Mouse (Mus musculus) hindbrain, postnatal 0 days (tissue): ENCODE measurements at regions not wholly inside any gene's neighbourhood (a gene's known extent, or its start where the extent isn't known, plus 50 kb on each side); places are given as distances from the start of the nearest gene placed in this dataset.
A peak's percentile ranks its signal among the peaks of the same experiment; 100 is the strongest.

ENCODE experiments used
- ATAC-seq: fragments of 200-750 bp; cut with Nextera tagmentation; 2 replicates; pipeline ENCODE4 v1.8.0; 2017; ENCODE audit warnings: mild to moderate bottlenecking, moderate TSS enrichment, moderate library complexity
- DNase-seq: peaks from one replicate; pipeline ENCODE4 v3.0.0-alpha.2; 2015; ENCODE audit warnings: low spot score
- H3K27ac ChIP-seq: fragments of 300-500 bp; sonication (generic); 2 replicates; pipeline ENCODE4 v1.5.1; 2014; ENCODE audit warnings: mild to moderate bottlenecking
- H3K27me3 ChIP-seq: fragments of 300-500 bp; sonication (generic); 2 replicates; pipeline ENCODE4 v1.6.1; 2014; ENCODE audit warnings: low read length, mixed read lengths; ENCODE audit not compliant: insufficient read depth
- H3K36me3 ChIP-seq: fragments of 300-500 bp; sonication (generic); 2 replicates; pipeline ENCODE4 v1.6.1; 2014; ENCODE audit warnings: low read length, mixed read lengths; ENCODE audit not compliant: insufficient read depth
- H3K4me1 ChIP-seq: fragments of 300-500 bp; sonication (generic); 2 replicates; pipeline ENCODE4 v1.6.1; 2014; ENCODE audit warnings: antibody characterized with exemption, low read length, mixed read lengths; ENCODE audit not compliant: insufficient read depth
- H3K4me2 ChIP-seq: fragments of 300-500 bp; sonication (generic); 2 replicates; pipeline ENCODE4 v1.6.1; 2014; ENCODE audit warnings: low read depth, mild to moderate bottlenecking, low read length, moderate library complexity, mixed read lengths
- H3K4me3 ChIP-seq: fragments of 300-500 bp; sonication (generic); 2 replicates; pipeline ENCODE4 v1.5.1; 2014; ENCODE audit warnings: low read length
- H3K9ac ChIP-seq: fragments of 300-500 bp; sonication (generic); replicated peaks from 2 replicates; pipeline ENCODE4 v1.6.1; 2014; ENCODE audit warnings: mild to moderate bottlenecking, low read length, moderate library complexity, mixed read lengths
- H3K9me3 ChIP-seq: fragments of 300-500 bp; sonication (generic); 2 replicates; pipeline ENCODE4 v1.6.1; 2016; ENCODE audit warnings: low read length, mixed read lengths
- CTCF ChIP-seq: IDR thresholded peaks from 2 replicates; pipeline ENCODE4 v1.5.1; 2016; ENCODE audit warnings: antibody characterized with exemption, control low read depth, low read depth
- WGBS: fragments of 180-500 bp; shearing (Covaris S2); extraction: QIAGEN DNeasy Blood & Tissue Kit; methylation state at CpG from one replicate; pipeline ENCODE4 v1.1.7; 2014; 5-methylcytosine and 5-hydroxymethylcytosine counted together

DNA sequence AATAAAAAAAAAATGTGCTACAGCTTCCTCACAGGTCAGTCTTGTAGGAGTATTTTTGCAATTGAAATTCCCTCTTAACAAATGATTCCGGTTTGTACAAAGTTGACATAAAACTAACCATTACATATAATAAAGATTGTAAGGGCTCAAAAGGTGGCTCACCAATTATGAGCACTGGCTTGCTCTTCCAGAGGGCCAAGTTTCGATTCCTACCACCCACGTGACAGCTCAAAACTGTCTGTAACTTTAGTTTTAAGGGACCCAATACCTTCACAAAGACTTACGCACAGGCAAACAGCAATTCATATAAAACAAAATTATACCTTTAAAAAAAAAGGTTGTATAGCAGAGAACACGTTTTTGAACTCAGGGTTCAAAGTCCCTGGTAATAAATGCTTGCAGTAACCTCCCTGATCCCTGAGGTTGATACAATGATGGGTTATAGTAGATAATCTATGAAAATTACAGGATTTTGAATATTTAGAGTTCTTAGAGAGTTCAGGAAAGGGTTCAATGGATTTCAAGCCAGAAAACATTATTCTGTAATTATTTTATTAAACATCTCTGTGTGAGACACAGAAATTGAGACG lies 193.7 kb downstream of the Sucnr1 start:
- TF ChIP-seq CTCF: no peak
- no peak for DNase-seq

DNA sequence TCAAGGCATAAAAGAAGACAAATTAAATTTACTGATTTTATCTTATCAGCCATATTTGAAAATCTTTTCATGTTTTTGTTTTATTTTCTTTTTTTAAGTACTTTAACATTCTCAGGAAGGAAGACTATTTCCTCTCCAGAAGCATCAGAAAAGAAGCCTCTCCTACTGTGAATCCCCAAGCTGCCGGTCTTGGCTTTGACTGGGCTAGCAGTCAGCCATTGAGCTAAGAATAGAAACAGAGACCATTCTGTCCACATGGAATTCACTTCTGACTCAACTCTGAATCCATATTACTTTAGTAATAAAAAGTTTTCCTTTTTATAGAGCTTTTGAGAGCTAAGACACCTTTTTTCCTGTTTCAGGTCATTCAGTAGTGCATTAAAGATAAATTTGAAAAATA lies 194.8 kb upstream of the Mbnl1 start:
- H3K36me3 ChIP-seq: no peaks in the 10 kb centered on the region
- no peak overlapping the region for H3K4me2 ChIP-seq
- no peaks in the 10 kb centered on the region for H3K27me3 ChIP-seq
- no peak overlapping the region for H3K9ac ChIP-seq
- DNase-seq (no peak), ATAC-seq (no peak)
- TF ChIP-seq CTCF: no peak
- H3K27ac ChIP-seq: no peak overlapping the region
- no peaks in the 10 kb centered on the region for H3K9me3 ChIP-seq
- H3K4me1 ChIP-seq: no peaks in the 10 kb centered on the region
- 69% methylated on average over 1 of the region's 1 CpGs for WGBS
- no peak overlapping the region for H3K4me3 ChIP-seq

More for the DNA sequence above, 193.7 kb downstream of the Sucnr1 start:
- no peak overlapping the region for H3K27ac ChIP-seq
- WGBS: 94% methylated on average over 6 of the region's 6 CpGs
- H3K36me3 ChIP-seq: no peaks in the 10 kb centered on the region
- ATAC-seq: no peak
- no peaks in the 10 kb centered on the region for H3K27me3 ChIP-seq
- no peaks in the 10 kb centered on the region for H3K9me3 ChIP-seq
- no peak overlapping the region for H3K4me2 ChIP-seq
- no peak overlapping the region for H3K9ac ChIP-seq
- H3K4me3 ChIP-seq: no peak overlapping the region
- H3K4me1 ChIP-seq: no peaks in the 10 kb centered on the region

GRCm38 (mm10) chr3:60281229-60281628 lies 191.4 kb upstream of the Mbnl1 start:
- H3K9ac ChIP-seq: no peak overlapping the region
- no peak for TF ChIP-seq CTCF
- no peak overlapping the region for H3K27ac ChIP-seq
- DNase-seq (no peak), ATAC-seq (no peak)
- no peaks in the 10 kb centered on the region for H3K27me3 ChIP-seq
- H3K4me1 ChIP-seq: no peaks in the 10 kb centered on the region
- no peak overlapping the region for H3K4me2 ChIP-seq
- no peaks in the 10 kb centered on the region for H3K9me3 ChIP-seq
- no peak overlapping the region for H3K4me3 ChIP-seq
- no peaks in the 10 kb centered on the region for H3K36me3 ChIP-seq

DNA sequence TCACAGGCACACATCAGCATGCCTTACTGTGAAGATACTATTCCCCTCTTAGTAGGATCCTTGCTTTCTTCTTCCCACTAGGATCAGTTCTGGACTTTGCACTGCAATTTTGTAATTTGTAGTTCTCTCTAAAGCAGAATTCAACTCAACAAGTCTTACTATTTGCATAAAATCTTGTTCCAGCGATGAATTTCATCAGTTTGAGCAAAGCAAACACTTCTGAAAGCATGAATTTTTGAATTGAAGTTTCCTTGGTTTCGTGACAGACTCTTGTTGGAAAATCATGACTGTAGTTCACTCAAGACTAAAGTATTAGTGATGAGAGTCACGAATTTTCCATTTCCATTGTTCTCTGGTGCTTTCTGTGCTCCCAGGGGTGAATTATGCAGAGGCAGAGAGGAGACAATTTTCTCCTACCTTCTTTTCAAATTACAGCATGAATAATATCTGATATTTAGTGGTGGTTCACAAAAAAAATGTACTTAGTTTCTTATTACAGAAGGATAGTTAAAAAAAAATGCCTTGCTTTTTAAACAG lies 190.6 kb upstream of the Mbnl1 start:
- no peaks in the 10 kb centered on the region for H3K4me1 ChIP-seq
- H3K4me3 ChIP-seq: no peak overlapping the region
- no peak overlapping the region for H3K9ac ChIP-seq
- H3K36me3 ChIP-seq: no peaks in the 10 kb centered on the region
- WGBS: 69% methylated on average over 3 of the region's 3 CpGs
- ATAC-seq (no peak), DNase-seq (no peak)
- no peak for TF ChIP-seq CTCF
- no peaks in the 10 kb centered on the region for H3K9me3 ChIP-seq
- no peak overlapping the region for H3K4me2 ChIP-seq
- H3K27me3 ChIP-seq: no peaks in the 10 kb centered on the region
- H3K27ac ChIP-seq: no peak overlapping the region

DNA sequence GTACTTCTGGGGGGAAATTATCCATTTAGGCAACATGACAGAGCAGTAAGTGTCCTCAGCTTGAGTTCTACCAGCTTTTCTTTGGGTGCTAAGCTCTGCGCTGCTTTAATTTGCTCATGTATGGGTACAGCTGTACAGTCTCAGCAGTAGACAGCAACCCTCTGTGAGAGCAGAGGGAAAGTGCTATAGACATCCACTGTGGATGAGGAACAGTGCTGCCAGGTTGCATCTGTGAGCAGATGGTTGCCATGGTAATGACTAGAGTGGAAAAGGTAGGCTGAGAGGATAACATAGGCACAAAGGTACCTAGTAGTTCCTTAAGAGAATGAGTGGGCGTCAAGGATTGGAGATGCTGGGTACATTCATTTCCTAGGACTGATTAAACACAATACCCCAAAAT lies 180.5 kb upstream of the Mbnl1 start:
- DNase-seq: peak; percentile 54
- Histone ChIP-seq H3K9ac (no peak overlapping the region), H3K36me3 (no peaks in the 10 kb centered on the region), H3K4me1 (no peaks in the 10 kb centered on the region), H3K27ac (no peak overlapping the region), H3K27me3 (no peaks in the 10 kb centered on the region), H3K4me2 (no peak overlapping the region), H3K9me3 (no peaks in the 10 kb centered on the region), H3K4me3 (no peak overlapping the region)
- TF ChIP-seq CTCF: no peak
- ATAC-seq: peak; percentile 82
- 63% methylated on average over 2 of the region's 2 CpGs for WGBS

- Histone ChIP-seq H3K36me3 (no peaks in the 10 kb centered on the region), H3K4me1 (no peaks in the 10 kb centered on the region), H3K27me3 (no peaks in the 10 kb centered on the region), H3K27ac (no peak overlapping the region), H3K9ac (no peak overlapping the region), H3K9me3 (no peaks in the 10 kb centered on the region), H3K4me2 (no peak overlapping the region), H3K4me3 (no peak overlapping the region)
- no peak for ATAC-seq
- DNase-seq: no peak
- TF ChIP-seq CTCF: no peak
- 84% methylated on average over 2 of the region's 2 CpGs for WGBS
Measured at GRCm38 (mm10) chr3:60292940-60293339, 179.7 kb upstream of the Mbnl1 start.

GRCm38 (mm10) chr3:60305399-60305798 lies 167.2 kb upstream of the Mbnl1 start:
- Histone ChIP-seq H3K27me3 (no peaks in the 10 kb centered on the region), H3K4me3 (no peak overlapping the region), H3K4me2 (no peak overlapping the region), H3K9ac (no peak overlapping the region), H3K4me1 (no peaks in the 10 kb centered on the region), H3K27ac (no peak overlapping the region), H3K9me3 (no peaks in the 10 kb centered on the region), H3K36me3 (no peaks in the 10 kb centered on the region)
- no peak for DNase-seq
- 73% methylated on average over 3 of the region's 3 CpGs for WGBS
- no peak for TF ChIP-seq CTCF
- no peak for ATAC-seq
